Mouse (Mus musculus) CH12.LX (cell line): ENCODE results near the gene Arfgap3.

Experiments
- BHLHE40 ChIP-seq: IDR thresholded peaks from 2 replicates; pipeline ENCODE4 v1.6.1; 2011; ENCODE audit warnings: mild to moderate bottlenecking, low read depth, low read length, improper control_type of control experiment
- CHD1 ChIP-seq: IDR thresholded peaks from 2 replicates; pipeline ENCODE4 v1.6.1; 2012; ENCODE audit warnings: low read depth, low read length, improper control_type of control experiment, inconsistent platforms
- CHD2 ChIP-seq: IDR thresholded peaks from 2 replicates; pipeline ENCODE4 v1.6.1; 2011; ENCODE audit warnings: low read length, improper control_type of control experiment
- CTCF ChIP-seq, 2 experiments: IDR thresholded peaks in 1 of 2; conservative IDR thresholded peaks in 1 of 2; 2 replicates each; pipeline ENCODE4 v1.5.1; 2011 to 2012; ENCODE audit warnings: low read depth in 2 of 2, low read length in 2 of 2, improper control_type of control experiment in 1 of 2, inconsistent platforms in 1 of 2, mild to moderate bottlenecking in 1 of 2, moderate library complexity in 1 of 2
- E2F4 ChIP-seq: IDR thresholded peaks from 2 replicates; pipeline ENCODE4 v1.6.1; 2011; ENCODE audit warnings: low read depth, low read length, improper control_type of control experiment; ENCODE audit not compliant: insufficient replicate concordance
- EP300 ChIP-seq: IDR thresholded peaks from 2 replicates; pipeline ENCODE4 v1.6.1; 2011; ENCODE audit warnings: low read length, improper control_type of control experiment
- KAT2A ChIP-seq: IDR thresholded peaks from 2 replicates; pipeline ENCODE4 v1.6.1; 2012; ENCODE audit warnings: low read length, improper control_type of control experiment, inconsistent platforms; ENCODE audit not compliant: insufficient replicate concordance
- MXI1 ChIP-seq: IDR thresholded peaks from 2 replicates; pipeline ENCODE4 v1.6.1; 2011; ENCODE audit warnings: mild to moderate bottlenecking, low read depth, low read length, improper control_type of control experiment
- PAX5 ChIP-seq: IDR thresholded peaks from 2 replicates; pipeline ENCODE4 v1.6.1; 2012; ENCODE audit warnings: low read length, inconsistent platforms, mixed read lengths
- POLR2A ChIP-seq: IDR thresholded peaks from 2 replicates; pipeline ENCODE4 v1.6.1; 2011; ENCODE audit warnings: low read depth, mild to moderate bottlenecking, improper control_type of control experiment, low read length
- POLR2AphosphoS2 ChIP-seq: IDR thresholded peaks from 2 replicates; pipeline ENCODE4 v1.6.1; 2011; ENCODE audit warnings: low read depth, low read length, improper control_type of control experiment
- ZC3H11A ChIP-seq: IDR thresholded peaks from 2 replicates; pipeline ENCODE4 v1.6.1; 2012; ENCODE audit warnings: low read depth, mild to moderate bottlenecking, inconsistent platforms, low read length, improper control_type of control experiment
- ZKSCAN1 ChIP-seq: IDR thresholded peaks from 2 replicates; pipeline ENCODE4 v1.6.1; 2012; ENCODE audit warnings: low read depth, inconsistent platforms, low read length, improper control_type of control experiment, borderline replicate concordance
- ZMIZ1 ChIP-seq: IDR thresholded peaks from 2 replicates; pipeline ENCODE4 v1.6.1; 2012; ENCODE audit warnings: low read depth, mild to moderate bottlenecking, inconsistent platforms, low read length, improper control_type of control experiment

DNA sequence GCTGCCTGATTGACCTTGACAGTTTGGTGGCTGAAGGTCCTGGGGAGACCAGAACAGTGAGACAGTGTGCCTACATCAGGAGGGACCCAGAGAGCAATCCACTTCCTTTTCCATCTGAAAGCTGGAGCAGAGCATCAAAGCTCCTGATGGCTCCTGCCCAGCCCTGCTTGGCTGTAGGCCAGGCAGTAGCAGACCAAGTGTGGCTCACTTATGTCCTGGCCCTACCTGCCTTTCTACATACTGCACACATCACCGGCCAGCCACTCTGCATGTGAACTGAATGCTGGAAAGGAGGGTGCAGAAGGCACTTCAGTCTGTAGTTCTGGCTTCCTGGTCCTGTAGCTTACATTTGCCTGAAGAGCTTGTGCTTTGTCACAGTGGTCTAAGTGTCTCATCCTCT, 8.4 kb upstream of the Arfgap3 start:
- TF ChIP-seq CTCF (conservative IDR thresholded peaks at IDR 0.05 in 1 of 2, IDR thresholded peaks at IDR 0.05 in 1 of 2; ENCODE audit: low read depth in 2 of 2, low read length in 2 of 2) (no peak), CHD1 (no peak), POLR2AphosphoS2 (no peak), PAX5 (no peak), POLR2A (no peak), CHD2 (no peak), ZC3H11A (no peak), MXI1 (no peak), ZKSCAN1 (no peak), BHLHE40 (no peak), E2F4 (no peak), KAT2A (no peak), EP300 (no peak), ZMIZ1 (no peak)
